Mouse (Mus musculus) urinary bladder, postnatal 14 days (tissue): ENCODE results near the gene Myo1h.

Experiments used
- DNase-seq: peaks from one replicate; pipeline ENCODE4 v3.0.0; 2021; ENCODE audit warnings: low spot score

The Myo1h gene

GRCm38 (mm10) chr5:114296693-114297631 lies 8.0 kb downstream of the Myo1h start:
- no peak for DNase-seq

DNA sequence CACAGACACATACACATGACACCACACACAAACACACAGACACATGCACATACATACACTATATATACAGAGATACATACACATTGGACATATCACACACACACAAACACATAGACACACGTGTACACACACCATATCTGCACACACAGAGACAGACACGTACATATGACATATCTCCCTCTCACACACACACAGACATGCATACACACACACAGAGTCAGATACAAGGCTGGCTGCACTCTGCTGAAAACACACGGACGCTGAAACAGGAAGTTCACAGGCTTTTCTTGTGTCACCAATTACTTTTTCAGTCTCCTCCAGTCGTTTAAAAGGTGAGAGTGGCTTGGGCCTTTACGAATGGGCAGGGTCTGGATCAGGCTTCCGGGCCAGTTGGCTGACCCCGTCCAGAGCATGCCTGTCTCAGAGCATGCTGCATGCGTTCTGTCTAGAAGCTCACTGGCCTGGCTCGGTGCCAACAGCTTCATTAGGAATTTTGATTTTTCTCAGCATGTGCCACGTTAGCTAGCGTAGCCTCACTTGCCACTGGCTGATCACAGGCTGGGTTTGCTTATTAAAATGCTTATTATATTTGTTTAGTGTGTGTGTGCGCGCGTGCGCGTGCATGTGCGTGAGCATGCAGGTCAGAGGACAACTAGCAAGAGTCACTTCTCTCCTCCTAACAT lies 9.4 kb downstream of the Myo1h start:
- DNase-seq: no peak

DNA sequence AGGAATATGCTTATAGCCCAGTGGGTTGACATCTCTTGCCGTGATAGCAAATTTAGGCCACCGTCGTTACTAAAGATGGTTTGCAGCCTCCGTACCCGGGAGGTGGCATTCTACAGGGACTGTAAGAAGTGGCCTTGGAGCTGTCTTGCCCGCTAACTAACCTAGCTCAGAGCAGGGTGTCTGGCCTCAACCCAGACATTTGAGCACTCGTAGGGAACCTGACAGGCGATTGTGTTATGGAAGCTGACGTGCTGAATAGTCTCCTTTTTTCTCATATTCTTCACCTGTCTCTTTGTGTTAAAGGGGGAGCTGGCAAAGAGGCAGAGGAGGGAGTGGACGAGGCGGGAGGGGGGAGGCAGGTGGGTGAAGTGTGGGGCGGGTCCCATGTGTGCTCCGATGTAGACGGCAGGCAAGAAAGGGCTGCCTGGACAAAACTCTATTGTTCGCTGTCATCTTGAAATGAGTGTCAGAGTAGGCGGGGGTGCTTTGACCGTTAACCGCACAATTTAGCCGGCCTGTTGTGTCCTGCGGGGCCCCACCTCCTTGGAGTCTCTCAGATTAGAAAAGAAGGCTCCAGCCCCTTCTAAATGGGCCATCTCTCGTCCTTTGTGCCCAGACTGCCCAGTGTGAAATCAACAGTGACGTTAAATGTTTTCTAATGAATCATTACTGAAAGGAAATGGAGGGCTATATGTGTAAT lies 10.3 kb downstream of the Myo1h start:
- no peak for DNase-seq

GRCm38 (mm10) chr5:114299883-114300610 lies 11.1 kb downstream of the Myo1h start:
- no peak for DNase-seq

DNA sequence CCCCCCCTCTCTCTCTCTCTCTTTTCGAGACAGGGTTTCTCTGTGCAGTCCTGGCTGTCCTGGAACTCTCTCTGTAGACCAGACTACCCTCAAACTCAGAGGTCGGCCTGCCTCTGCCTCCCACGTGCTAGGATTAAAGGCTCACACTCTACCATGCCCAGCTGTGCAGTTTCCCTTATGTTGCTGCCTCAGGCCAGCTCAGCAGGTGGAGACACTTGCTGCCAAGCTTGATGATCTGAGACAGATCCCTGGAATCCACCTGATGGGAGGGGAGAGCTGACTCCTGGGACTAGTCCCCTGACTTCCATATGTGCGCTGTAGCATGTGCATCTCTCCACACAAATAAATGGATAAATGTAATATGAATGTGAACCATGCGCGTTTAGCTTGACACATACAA lies 14.2 kb downstream of the Myo1h start:
- DNase-seq: no peak

- DNase-seq: no peak
Measured at GRCm38 (mm10) chr5:114306496-114306895, 17.5 kb downstream of the Myo1h start.

DNA sequence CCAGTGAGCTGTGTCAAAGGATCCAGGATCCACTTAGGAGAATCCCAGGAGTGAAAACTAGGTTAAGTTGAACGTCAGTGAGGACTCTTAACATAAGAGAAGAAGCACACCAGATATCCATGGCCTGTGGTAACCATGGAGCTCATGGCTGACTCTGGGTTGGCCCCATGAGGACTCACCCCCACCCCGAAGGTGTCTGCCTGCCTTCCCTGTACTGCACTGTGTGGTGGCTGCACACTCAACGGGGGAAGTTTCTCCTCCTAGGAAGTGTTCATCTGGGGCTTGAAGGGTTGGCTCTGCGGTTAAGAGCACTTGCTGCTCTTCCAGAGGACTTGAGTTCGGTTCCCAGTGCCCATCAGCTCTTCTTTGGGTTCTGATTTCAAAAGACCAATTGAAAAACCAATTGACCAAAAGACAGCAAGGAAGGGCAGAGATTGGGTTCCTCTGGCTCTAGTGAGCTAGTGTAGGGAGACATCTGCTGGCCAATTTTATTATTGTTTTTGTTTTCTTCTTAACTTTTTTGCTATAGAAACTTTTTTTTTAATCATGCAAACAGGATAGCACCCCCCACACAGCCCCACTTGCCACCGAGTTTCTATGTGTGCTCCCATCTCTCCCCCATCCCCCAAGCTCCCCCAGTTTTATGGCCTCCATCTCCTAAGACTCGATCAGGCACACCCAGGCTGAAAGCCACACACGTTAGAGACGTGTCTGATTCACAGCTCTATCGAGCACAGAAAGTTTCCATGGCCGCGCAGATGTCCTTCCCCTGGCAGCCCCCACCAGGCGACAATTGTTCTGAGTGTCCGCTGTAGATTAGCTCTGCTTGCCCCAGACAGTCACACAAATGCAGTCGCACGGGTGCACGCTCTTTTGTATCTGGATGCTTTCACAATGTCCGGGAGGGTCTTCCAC lies 20.1 kb downstream of the Myo1h start:
- DNase-seq: no peak

- DNase-seq: no peak
Measured at GRCm38 (mm10) chr5:114309680-114310036, 20.7 kb downstream of the Myo1h start.

- no peak for DNase-seq
Measured at GRCm38 (mm10) chr5:114323105-114323790, 34.3 kb downstream of the Myo1h start.

- DNase-seq: peak; percentile 43
Measured at GRCm38 (mm10) chr5:114323791-114324507, 35.0 kb downstream of the Myo1h start.

DNA sequence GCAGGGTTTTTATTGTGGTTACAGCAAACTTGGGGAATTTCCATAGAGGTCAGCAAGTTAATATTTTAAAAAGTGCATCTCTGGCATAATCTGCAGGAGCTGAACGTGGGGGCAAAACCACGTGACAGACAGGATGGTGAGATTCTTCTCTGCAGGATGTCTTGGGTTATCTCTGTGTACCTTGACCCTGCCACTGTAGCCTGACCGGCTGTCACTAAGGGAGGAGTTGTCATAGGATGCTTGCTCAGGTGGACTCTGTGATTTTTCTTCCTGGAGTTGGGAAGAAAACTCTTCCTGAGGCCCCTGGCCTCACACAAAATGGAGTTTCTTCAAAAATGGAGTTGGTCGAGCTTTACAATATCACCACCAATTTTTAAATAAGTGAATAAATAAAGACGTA lies 54.0 kb downstream of the Myo1h start:
- DNase-seq: no peak

GRCm38 (mm10) chr5:114343612-114344011 lies 54.6 kb downstream of the Myo1h start:
- DNase-seq: no peak

DNA sequence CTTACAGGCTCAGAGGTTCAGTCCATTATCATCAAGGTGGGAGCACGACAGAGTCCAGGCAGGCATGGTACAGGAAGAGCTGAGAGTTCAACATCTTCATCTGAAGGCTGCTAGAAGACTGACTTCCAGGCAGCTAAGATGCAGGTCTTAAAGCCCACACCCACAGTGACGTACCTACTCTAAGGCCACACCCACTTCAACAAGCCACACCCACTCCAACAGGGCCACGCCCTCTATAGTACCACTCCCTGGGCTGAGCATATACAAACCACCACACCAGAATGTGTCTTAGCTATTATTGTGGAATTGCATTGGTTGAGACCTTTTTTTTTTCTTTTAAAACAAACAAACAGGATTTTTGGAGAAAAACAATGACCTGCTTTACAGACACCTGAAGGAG lies 56.6 kb downstream of the Myo1h start:
- DNase-seq: no peak

- DNase-seq: no peak
Measured at GRCm38 (mm10) chr5:114347005-114347404, 58.0 kb downstream of the Myo1h start.

DNA sequence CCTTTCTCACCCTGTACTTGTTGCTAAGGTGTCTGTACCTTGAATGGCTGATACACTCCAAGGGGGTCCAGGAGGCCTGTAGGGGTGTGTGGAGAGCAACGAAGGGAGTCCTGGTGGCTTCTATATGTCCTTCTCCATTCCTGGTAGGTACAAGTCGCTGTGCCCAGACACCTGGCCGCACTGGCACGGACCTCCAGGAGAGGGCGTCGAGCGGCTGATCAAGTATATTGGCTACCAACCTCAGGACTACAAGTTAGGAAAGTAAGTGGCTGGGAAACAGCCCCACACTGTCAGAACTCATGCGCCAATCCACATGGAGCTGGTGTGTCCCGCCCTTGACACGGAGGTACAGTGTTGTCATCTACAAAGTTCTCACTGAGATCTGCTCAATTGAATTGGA lies 62.5 kb downstream of the Myo1h start:
- no peak for DNase-seq

- peak; percentile 89 for DNase-seq
Measured at GRCm38 (mm10) chr5:114356250-114356935, 67.4 kb downstream of the Myo1h start.

GRCm38 (mm10) chr5:114356936-114357751 lies 68.2 kb downstream of the Myo1h start:
- peak; percentile 41 for DNase-seq

DNA sequence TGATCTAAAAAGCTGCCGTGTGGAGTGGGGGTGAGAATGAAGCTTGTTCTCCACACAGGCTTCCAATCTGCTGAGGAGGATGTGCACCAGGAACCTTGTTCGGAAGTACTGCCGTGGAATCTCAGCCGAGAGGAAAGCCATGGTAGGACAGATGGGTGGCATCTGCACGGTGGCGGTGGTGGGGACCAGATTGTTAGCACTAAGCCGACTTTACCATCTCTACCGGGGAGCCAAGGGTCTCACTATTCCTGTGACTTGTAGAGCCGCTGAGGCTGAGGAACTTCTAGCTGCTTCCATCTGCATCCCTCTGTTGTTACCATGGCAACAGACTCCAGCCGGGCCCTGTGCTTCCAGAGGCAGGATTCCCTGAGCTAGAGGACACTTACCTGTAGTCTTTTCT lies 69.9 kb downstream of the Myo1h start:
- DNase-seq: no peak
